Mouse (Mus musculus): ENCODE data around the gene Slc38a3. TPM values are rescaled to one million over a fixed set of nuclear protein-coding genes. Genes with fewer than 3 reads are reported as not detected.

Gene Slc38a3
- total RNA-seq, 4 experiments from 2014 or later: 61.3 to 74.3 (median 69.2) TPM

DNA sequence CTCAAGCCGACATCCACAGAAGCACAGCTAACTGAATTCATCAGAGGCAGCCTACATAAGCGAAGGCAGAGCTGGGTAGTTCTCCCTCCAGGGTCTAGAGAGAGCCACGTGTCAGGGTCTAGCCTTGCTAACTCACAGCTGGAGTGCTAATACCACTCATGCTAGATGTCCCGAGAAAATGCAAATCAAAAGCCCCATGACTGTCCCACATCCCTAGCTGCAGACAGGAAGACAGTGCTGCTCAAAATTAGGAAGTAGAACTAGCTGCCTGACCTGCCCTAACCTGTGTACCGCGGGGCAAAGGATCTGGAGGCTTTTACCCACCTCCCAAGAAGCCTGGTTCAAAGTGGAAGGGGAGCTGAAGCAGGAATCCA, 26.8 kb upstream of the Slc38a3 start:
- DNase-seq (ENCODE audit: low spot score in 2 of 2): no peak

DNA sequence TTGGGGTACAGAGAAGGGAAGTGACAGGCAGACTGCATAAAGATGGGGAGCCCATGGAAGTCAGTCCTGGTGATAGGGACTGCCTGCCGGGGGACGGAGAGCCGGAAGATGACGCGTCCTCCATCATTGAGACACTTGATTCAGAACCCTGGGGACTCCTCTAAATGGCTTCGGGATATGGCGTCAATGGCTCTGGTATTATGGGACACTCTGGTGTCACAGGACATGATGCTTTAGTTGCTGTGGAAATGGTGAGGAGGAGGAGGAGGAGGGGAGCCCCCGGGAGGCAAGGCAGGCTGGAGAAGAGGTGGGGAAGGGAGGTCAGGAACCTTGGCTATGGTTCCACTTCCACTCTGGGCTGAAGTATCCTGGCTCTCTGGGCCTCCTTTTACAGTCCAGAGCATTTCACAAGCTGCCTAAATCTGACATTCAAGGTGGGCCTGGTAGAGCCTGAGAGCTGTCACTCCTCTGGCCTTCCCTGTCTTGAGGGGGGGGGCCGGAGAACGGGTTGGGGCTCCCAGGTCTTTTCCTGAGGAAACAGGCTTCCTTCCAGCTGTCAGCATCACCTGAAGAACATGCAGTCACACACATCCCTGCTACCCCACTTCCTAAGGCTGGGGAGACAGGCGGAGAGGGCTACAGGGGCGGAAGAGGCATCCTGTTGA, 26.2 kb upstream of the Slc38a3 start:
- DNase-seq (ENCODE audit: low spot score in 2 of 2): no peak

DNA sequence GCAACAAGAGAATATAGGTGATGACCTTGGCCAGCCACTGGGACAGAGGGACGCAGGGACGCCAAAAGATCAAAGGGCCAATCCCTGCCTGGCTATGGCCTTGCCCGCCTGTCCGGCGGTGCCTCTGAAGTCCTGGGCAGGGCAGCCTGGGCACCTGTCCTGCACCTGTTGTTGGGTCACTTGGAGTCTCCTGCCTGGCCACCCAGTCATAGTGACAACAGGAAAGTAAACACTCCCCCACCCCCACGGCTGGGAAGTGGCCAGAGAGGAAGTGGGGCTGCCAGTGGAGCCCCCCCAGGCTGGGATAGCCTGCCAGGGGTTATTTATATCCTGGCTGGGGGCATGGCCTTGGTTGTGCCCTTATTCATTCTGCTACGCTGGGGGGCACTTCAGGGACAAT, 25.3 kb upstream of the Slc38a3 start:
- DNase-seq (ENCODE audit: low spot score in 2 of 2): no peak

DNA sequence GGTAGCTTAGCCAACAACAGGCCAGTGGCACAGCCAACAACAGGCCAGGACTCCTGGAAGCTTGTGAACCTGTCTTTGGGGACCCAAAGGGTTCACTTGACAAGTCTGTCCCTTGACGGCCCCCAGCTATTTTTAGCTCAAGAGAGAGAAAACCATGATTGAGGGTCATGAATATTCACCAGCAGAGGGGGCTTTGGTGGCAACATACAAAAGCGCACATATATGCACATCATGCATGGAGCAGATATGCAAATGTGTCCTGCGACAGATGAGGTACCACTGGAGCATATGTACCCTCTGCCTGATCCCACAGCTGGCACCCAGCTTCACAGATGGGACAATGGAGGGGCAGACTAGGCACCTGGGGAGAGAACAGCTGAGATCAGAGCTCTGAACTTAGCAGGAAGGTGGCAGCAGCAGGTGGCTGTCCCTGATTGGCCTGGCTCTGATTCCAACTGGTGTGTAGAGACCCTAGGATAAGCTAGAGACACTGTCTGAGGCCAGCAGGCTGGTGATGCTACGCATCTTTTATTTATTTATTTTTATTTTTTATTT, 24.2 kb upstream of the Slc38a3 start:
- DNase-seq (ENCODE audit: low spot score in 2 of 2): no peak

- DNase-seq (ENCODE audit: low spot score in 2 of 2): no peak
These were observed 23.5 kb upstream of the Slc38a3 start for GRCm38 (mm10) chr9:107692785-107693184.

DNA sequence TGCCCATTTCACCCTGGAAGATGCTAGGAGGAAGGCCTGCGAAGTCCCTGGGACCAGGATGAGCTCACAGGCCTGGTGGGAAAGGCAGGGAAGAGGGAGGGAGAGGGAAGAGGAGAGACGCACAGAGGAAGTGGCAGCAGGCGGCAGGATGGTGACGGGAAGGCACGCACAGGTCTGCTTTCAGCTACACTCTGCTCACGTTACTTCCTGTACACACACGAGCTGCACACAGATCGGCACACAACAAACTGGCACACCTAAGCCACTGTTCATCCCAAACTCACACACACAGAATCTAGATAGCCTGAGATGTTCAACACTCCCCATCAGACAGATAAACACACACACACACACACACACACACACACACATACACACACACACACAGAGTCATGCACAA, 21.1 kb upstream of the Slc38a3 start:
- no peak for DNase-seq (ENCODE audit: low spot score in 2 of 2)

GRCm38 (mm10) chr9:107688939-107689338, 19.6 kb upstream of the Slc38a3 start:
- no peak for DNase-seq (ENCODE audit: low spot score in 2 of 2)

DNA sequence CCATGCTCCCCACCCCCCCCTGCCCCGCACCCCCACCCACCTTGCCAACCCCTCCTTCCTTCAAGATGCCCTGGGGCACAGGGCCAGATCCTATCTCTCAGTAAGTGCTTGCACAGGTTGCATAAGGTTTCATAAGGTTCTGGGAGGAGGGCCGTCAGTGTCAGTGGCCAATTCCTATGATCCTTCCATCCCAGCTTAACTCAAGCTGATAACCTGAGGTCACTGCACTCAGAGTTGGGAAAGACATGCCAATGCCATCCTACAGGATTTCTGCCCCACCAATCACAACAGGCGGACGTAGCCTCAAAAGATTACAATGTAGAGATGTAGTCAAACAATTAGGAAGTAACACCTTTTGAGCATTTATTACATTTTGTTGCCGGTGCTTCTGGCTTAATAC, 19.1 kb upstream of the Slc38a3 start:
- no peak for DNase-seq (ENCODE audit: low spot score in 2 of 2)

DNA sequence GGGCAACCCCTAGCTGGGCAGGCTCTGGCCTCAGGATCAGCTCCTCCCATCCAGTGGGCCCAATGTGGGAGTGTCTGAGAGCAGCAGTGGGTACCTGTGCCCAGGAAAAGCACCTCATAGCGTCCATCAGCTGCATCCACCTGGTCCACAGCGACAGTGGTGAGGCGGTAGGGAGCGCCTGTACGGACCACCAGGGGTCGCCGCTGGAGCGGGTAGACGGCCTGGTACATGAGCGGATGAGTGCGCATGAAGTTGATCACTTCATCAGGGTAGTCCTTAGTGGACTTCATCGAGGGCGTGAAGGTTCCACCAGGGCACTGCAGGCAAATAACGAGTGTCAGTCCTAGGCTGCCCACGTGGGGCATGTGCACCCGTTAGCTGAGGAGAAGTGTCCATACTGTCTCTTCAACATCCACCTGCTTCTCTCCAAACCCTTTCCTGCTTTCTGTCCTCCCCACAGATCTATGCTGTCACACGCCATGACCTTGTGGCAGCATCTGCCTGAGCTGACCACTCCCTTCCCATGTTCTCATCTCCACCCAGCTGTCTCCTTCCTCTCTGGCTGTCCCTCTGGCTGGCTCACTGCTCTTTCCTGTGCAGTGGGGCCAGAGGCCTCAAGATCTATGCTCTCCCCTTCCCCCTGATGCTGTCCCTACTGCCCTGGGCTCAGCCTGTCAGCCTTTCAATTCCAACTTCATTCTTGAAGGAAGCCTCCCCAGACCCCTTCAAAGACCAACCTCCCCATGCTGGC, 16.1 kb upstream of the Slc38a3 start:
- no peak for DNase-seq (ENCODE audit: low spot score in 2 of 2)

DNA sequence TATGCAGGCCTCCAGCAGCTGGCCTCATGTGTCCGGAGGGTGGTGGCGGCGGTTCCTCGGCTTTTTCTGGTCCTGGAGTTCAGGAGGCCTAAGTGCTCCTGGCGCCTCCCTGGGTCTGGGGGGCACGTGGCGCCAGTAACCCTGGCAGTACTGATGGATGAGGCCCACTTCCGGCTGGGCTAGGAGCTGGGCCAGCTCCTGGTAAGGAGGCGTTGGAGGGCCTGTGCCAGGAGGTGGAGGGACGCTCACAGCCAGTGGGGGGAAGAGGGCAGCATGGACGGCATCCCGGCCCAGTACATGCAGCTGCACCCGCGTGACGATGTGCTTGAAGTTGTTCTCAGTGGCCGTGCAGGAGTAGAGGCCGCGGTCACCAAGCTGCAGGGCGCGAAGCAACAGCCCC, 13.1 kb upstream of the Slc38a3 start:
- DNase-seq (ENCODE audit: low spot score in 2 of 2): no peak

DNA sequence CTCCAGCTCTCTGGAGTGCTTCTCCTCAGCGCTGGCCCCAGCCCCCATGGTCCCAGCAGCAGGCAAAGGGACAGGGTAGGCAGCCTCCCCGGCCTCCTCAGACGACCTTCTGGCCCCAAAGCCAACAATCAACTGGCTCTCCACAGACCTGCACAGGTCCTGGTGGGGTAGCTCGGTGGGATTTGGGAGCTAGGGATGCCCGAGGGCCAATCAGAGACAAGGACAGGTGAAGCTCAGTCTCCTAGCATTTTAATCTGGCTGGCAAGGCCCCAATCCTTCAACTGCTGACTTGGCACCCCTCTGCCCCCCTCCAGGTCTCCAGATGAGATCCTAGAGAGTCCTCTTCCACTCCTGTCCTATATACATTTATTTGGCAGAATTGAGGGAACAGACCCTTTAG, 10.2 kb upstream of the Slc38a3 start, which contains the start of gene Gnat1:
Gene Gnat1 (minus strand): TSS at position 212 of the 400 bp plus-strand sequence.
- no peak for DNase-seq (ENCODE audit: low spot score in 2 of 2)

- DNase-seq (ENCODE audit: low spot score in 2 of 2): no peak
These were observed 9.5 kb upstream of the Slc38a3 start for GRCm38 (mm10) chr9:107678861-107679260.

- peak in 1 of 2 experiments; percentile 82 for DNase-seq (ENCODE audit: low spot score in 2 of 2)
These were observed 8.6 kb upstream of the Slc38a3 start for GRCm38 (mm10) chr9:107677819-107678526.

- no peak for DNase-seq (ENCODE audit: low spot score in 2 of 2)
These were observed 7.9 kb upstream of the Slc38a3 start for GRCm38 (mm10) chr9:107677091-107677784.

DNA sequence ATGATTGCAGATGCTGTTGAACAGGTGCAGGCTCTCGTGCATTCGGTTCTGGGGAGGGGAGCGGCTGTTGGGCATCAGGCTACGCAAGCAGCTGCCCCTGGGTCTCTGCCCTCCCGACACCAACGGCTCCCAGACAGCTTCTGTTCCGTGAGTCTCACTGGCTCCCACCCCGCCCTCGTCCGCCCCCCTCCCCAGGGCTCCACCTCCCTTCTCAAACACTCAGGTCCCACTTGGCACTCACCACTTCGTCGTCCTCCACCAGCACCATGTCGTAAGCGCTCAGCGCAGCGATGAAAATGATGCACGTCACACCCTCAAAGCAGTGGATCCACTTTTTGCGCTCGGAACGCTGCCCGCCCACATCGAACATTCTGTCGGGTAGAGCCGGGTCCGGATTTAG, 7.0 kb upstream of the Slc38a3 start:
- no peak for DNase-seq (ENCODE audit: low spot score in 2 of 2)

DNA sequence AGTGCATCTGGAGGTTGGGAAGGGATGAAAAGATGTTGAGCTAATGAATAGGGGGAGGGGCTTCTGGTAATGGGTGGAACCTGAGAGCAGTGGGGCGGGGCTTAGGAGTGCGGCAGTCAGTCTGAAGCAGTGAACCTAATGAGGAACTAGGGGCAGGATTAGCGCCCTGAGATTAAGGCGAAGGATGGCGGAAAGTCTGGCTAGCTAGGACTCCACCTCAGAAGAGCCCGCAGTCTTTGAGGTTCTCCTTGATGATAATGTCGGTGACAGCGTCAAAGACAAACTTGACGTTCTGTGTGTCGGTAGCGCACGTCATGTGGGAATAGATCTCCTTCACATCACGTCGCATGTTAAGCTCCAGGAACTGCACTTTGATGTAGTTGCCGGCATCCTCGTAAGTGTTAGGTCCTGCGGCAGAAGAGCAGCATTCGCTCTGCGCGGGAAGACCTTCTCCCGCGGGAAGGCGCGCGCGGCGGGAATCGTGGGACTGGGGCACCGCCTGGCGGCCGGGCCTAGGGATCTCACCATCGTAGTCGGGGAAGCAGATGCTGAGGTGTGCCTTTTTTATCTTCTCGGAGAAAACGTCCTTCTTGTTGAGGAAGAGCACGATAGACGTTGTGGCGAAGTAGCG, 6.5 kb upstream of the Slc38a3 start:
- DNase-seq (ENCODE audit: low spot score in 2 of 2): peak in 1 of 2 experiments; percentile 56

DNA sequence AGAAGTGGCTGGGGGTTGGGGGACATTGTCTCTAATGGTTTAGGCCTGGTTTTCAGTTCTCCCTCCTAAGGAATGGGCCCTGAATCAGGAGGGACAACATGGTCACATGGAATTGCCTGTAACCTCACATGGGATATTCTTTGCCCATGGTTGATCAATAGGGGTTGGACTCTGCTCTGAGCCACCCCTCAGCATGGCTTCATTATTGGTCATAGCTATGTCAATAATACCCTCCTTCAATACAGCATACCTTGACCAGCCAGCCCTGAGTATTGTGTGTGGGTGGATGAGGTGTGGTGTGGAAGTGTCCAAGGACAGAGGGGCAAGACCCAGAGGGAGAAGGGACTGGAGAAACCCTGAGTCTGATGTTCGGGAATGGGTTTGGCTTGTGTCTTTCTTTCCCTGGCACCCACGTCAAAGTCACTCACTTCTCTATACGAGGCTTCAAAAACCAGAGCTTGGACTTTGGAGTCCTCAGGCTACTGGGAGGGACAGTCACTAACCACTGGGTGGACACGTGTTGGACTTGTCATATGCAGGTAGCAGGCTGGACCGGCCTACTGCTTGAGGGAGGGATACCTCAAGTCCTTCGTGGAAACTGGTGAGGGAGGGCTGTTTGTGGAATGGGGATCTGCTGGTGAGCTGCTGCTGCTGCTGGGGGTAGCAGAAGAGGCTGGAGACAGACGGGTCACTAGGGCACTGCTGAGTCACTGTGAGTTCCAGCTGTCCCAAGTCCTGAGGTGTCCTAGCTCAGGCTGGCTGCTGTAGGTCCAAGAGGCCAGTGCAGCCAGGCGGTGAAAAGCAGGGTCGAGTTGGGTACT, 5.5 kb upstream of the Slc38a3 start:
- DNase-seq (ENCODE audit: low spot score in 2 of 2): no peak

DNA sequence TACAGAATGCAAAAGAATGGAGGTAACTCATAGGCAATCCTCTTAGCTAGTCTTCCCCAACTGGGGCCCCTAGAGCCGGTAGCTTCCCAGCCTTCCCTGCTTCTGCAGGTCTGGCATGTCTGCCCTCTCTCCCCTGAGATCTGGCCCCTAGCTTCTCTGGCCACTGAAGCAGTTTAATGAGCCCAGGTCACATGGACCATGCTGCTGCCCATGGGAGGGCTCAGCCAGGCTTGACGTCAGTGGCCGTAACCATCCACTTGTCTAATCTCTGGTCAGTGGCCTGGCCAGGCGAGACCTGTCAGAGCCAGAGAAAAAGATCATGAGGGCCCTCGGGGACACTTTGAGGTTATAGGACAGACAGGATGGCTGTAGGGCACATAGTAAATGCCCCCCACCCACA, 929 bp upstream of the Slc38a3 start:
- no peak for DNase-seq (ENCODE audit: low spot score in 2 of 2)

DNA sequence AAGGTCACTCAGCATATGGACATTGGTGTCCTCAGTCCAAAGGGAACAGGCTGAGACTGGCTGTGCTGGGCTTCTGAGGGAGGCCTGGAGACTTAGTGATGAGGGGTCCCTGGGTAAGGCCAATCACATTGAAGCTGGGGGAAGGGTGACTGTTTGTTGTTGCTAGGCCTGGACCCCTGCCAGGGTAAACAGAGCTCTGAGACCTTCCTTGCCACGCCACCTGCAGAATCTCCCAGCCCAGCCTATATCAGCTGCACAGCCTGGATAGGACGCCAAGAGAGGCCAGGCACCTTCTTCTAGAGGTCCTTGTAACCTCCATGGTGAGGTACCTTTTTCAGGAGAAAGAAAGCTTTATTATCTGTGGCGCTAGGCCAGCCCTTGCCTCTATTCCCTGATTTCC, 414 bp downstream of the Slc38a3 start:
- DNase-seq (ENCODE audit: low spot score in 2 of 2): no peak

DNA sequence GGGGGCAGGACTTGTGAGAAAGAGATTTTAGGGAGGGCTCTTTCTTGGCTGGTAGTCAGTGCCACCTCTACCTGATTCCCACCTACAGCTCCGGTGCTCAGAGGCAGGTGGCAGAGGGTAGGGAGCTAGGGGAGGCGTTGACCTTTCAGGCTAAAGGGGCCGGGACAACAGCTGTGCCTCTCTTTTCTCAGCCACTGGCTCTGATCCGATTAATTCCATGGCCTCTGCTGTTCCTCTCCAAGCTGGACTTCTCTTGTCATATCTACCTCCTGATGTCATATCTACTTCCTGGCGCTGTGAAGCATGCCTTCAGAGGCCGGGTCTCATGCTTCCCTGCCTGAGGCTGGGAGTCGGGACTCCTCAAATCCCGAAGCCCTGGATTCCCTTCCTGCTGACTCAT, 1.3 kb downstream of the Slc38a3 start:
- no peak for DNase-seq (ENCODE audit: low spot score in 2 of 2)
